Mouse (Mus musculus): ENCODE measurements around the gene Fgd3.

DNA sequence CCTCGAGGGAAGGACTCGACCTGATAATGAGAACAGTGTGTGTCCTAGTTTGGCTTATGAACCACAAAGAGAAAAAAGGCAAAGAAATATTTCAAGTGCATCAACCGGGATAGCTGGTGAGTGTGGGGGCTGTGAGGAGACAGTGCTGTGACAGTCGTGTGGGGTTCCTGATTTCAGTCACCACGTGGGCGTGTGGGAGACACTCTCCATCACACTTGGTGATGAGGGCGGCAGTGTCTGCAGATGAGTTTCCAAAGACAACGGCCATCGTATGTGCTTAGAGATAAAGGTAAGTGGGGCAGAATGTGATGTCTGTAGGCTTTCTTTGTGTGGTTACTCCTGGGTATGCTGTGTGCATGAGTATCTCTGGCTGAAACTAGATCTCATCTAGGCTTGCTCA, 36.4 kb downstream of the Fgd3 start:
- TF ChIP-seq CTCF (IDR thresholded peaks at IDR 0.05; ENCODE audit: control insufficient read depth, insufficient read depth, insufficient replicate concordance, low read depth, low read length) (no peak), POLR2A (IDR thresholded peaks at IDR 0.05; ENCODE audit: control insufficient read depth, low read depth, low read length) (no peak)

Measured in testis, adult 2 months (tissue).